Mouse (Mus musculus) telencephalon, adult 2 months (tissue): ENCODE measurements around the gene Ddah1.

Experiments used
- DNase-seq: peaks from one replicate; pipeline ENCODE4 v3.0.0-alpha.2; 2011; ENCODE audit warnings: low read depth, low spot score

Gene Ddah1

GRCm38 (mm10) chr3:145758561-145759378, at the start of gene Ddah1:
Gene Ddah1, plus strand, starts transcription at chr3:145758675.
- no peak for DNase-seq

- DNase-seq, result no peak
Observed at GRCm38 (mm10) chr3:145715923-145716322, 42.6 kb upstream of the Ddah1 start.

- no peak for DNase-seq
Observed at GRCm38 (mm10) chr3:145719660-145720059, 38.8 kb upstream of the Ddah1 start.

GRCm38 (mm10) chr3:145725078-145725477, 33.4 kb upstream of the Ddah1 start:
- no peak for DNase-seq

- DNase-seq, result no peak
Observed at GRCm38 (mm10) chr3:145728336-145728735, 30.1 kb upstream of the Ddah1 start.

- no peak for DNase-seq
Observed at GRCm38 (mm10) chr3:145729531-145729930, 28.9 kb upstream of the Ddah1 start.

GRCm38 (mm10) chr3:145730092-145730491, 28.4 kb upstream of the Ddah1 start:
- DNase-seq, result no peak

- DNase-seq, result no peak
Observed at GRCm38 (mm10) chr3:145734857-145735256, 23.6 kb upstream of the Ddah1 start.

- no peak for DNase-seq
Observed at GRCm38 (mm10) chr3:145736562-145736961, 21.9 kb upstream of the Ddah1 start.

GRCm38 (mm10) chr3:145738662-145739061, 19.8 kb upstream of the Ddah1 start:
- no peak for DNase-seq

- DNase-seq, result no peak
Observed at GRCm38 (mm10) chr3:145739904-145740303, 18.6 kb upstream of the Ddah1 start.

GRCm38 (mm10) chr3:145743050-145743449, 15.4 kb upstream of the Ddah1 start:
- DNase-seq, result no peak

GRCm38 (mm10) chr3:145743476-145744027, 14.9 kb upstream of the Ddah1 start:
- DNase-seq, result no peak

- no peak for DNase-seq
Observed at GRCm38 (mm10) chr3:145748626-145749025, 9.8 kb upstream of the Ddah1 start.

GRCm38 (mm10) chr3:145756457-145756856, 2.0 kb upstream of the Ddah1 start:
- no peak for DNase-seq

- DNase-seq, result no peak
Observed at GRCm38 (mm10) chr3:145757177-145757576, 1.3 kb upstream of the Ddah1 start.

- no peak for DNase-seq
Observed at GRCm38 (mm10) chr3:145757844-145758243, 631 bp upstream of the Ddah1 start.

- DNase-seq, result peak; percentile 65
Observed at GRCm38 (mm10) chr3:145759379-145760209, 1.1 kb downstream of the Ddah1 start.

GRCm38 (mm10) chr3:145760547-145760946, 2.1 kb downstream of the Ddah1 start:
- DNase-seq, result no peak

GRCm38 (mm10) chr3:145761501-145762170, 3.2 kb downstream of the Ddah1 start:
- no peak for DNase-seq

- DNase-seq, result no peak
Observed at GRCm38 (mm10) chr3:145762957-145763641, 4.6 kb downstream of the Ddah1 start.
